Mouse (Mus musculus): ENCODE measurements at regions not wholly inside any gene's neighbourhood (a gene's known extent, or its start where the extent isn't known, plus 50 kb on each side); places are given as distances from the start of the nearest gene placed in this dataset.
"Not testable (repeated sequence)": the region's sequence is repeated elsewhere in the genome, so short reads cannot be mapped to it uniquely, and the experiment has no call there.

DNA sequence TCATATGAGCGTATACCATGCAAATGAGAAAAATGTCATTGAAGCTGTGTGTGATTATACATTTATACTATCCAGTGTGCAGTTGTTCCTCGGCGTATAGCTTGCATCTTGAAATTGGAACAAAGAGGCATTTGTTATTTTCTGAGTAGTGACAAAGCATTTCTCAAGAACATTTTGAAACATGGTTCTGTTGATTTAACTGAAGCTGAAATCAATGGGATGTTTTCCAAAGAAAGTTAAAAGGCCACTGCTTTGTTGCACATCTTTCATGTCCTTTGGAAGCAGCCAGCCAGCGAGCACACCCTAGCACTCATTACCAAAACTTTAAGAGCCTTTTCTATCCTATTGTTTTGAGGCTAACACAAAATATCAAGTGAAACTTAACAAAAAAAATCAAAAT is 594.1 kb upstream of the Klhl29 start:
- 83% methylated on average over 4 of the region's 4 CpGs for WGBS
- ATAC-seq (ENCODE audit: insufficient number of reproducible peaks, low FRiP score), result no peak
- Histone ChIP-seq H3K4me1 (replicated peaks) (0 out of 2 replicates have a peak, but pooled peaks cover 6% of the 10 kb centered on the region), H3K9ac (no peak overlapping the region), H3K36me3 (no peaks in the 10 kb centered on the region), H3K9me3 (replicated peaks) (no peaks in the 10 kb centered on the region), H3K27me3 (replicated peaks) (no peaks in the 10 kb centered on the region), H3K27ac (ENCODE audit: poor library complexity, severe bottlenecking) (no peak overlapping the region), H3K4me3 (no peak overlapping the region), H3K4me2 (no peak overlapping the region)

DNA sequence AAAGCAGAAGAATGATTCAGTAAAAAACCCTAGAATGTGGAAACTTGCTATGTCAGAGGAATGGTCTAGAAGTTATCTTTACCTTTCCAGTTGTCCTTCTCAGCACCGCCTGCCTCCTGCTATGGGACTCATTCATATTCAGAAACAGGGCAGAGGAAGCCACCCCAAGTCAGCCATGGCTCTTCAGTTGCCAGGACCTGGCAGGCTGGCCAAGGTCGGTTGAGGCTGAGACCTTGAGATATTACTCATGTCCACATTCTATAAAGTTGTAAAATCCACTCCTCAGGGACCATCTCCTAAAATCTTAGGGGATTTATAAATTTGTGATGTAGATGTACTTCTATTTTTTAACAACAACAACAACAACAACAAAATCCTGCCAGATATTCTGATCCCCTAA is 580.7 kb upstream of the Klhl29 start:
- H3K9me3 ChIP-seq (replicated peaks), result no peaks in the 10 kb centered on the region
- no peaks in the 10 kb centered on the region for H3K36me3 ChIP-seq
- H3K4me3 ChIP-seq, result no peak overlapping the region
- no peak overlapping the region for H3K4me2 ChIP-seq
- no peak overlapping the region for H3K27ac ChIP-seq (ENCODE audit: poor library complexity, severe bottlenecking)
- no peaks in the 10 kb centered on the region for H3K4me1 ChIP-seq (replicated peaks)
- WGBS, result 71% methylated on average over 2 of the region's 2 CpGs
- H3K9ac ChIP-seq, result no peak overlapping the region
- H3K27me3 ChIP-seq (replicated peaks), result no peaks in the 10 kb centered on the region
- no peak for ATAC-seq (ENCODE audit: insufficient number of reproducible peaks, low FRiP score)

DNA sequence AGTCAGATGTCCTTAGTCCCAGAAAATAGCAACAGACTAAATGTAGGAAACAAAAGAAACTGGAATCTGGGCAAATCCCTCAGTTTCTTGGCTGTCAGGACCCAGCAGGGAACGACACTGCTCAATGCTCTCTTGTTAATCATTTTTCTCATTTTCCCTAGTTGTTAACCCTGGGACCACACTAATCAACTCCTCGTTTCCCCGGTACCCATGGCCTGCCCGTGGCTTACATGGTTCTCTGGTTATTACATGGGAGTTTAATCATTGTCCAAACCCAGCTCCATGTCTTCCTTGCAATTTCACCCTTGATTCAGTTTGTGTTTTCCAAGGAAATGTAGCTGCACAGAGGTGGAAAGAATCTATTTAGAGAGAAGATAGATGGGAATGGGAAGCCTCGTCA is 580.1 kb upstream of the Klhl29 start:
- no peaks in the 10 kb centered on the region for H3K36me3 ChIP-seq
- no peak overlapping the region for H3K4me2 ChIP-seq
- no peaks in the 10 kb centered on the region for H3K9me3 ChIP-seq (replicated peaks)
- WGBS, result 72% methylated on average over 5 of the region's 5 CpGs
- ATAC-seq (ENCODE audit: insufficient number of reproducible peaks, low FRiP score), result no peak
- no peak overlapping the region for H3K27ac ChIP-seq (ENCODE audit: poor library complexity, severe bottlenecking)
- no peaks in the 10 kb centered on the region for H3K4me1 ChIP-seq (replicated peaks)
- no peaks in the 10 kb centered on the region for H3K27me3 ChIP-seq (replicated peaks)
- no peak overlapping the region for H3K9ac ChIP-seq
- H3K4me3 ChIP-seq, result no peak overlapping the region

DNA sequence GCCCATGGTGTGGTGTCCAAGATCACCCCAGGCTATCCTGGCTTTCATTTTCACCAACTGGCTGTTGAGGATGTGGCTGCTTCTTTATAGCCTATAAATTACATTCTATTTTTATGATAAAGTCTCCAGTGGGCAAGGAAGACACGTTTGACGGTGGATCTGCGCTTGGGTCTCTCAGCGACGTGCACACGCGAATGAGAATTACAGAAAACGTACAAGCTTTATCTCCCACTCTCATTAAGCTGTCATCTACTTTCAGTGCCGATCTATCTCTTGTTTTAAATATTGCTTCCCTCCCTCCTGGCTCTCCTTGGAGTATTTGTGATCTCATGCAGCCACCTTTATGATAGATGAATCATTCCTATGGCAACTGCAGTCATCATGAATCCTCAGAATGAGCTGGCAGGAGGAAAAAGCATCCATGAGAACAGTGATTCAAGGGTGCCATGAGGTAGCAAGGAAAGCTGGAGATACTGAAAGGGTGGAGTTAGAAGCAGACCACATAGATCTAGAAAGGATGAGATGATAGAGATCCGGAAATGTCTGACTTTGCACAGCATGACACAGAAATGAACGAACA is 568.0 kb upstream of the Klhl29 start:
- WGBS, result 79% methylated on average over 11 of the region's 11 CpGs
- ATAC-seq (ENCODE audit: insufficient number of reproducible peaks, low FRiP score), result no peak

DNA sequence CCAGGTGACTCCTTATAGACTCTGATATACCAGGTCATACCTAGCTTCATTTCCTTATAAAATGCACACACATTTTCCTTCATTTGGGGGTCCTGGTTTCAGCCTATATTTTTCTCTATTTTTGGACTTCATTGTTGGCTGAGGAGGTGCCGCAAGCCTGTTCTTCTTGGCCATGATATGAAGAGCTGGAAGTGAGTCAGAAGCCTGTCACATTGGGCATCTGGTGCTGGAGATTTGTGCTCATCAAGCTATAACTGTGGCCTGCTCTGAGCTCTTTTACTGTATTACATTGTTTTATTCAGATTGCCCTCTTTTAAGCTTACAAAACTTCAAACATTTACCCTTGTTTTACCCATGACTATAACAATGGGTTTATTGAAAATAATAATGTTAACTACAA is 545.8 kb upstream of the Klhl29 start:
- H3K27me3 ChIP-seq (replicated peaks), result no peaks in the 10 kb centered on the region
- no peaks in the 10 kb centered on the region for H3K36me3 ChIP-seq
- no peak overlapping the region for H3K4me3 ChIP-seq
- H3K27ac ChIP-seq (ENCODE audit: poor library complexity, severe bottlenecking), result no peak overlapping the region
- WGBS, result 84% methylated on average over 1 of the region's 1 CpGs
- H3K4me2 ChIP-seq, result no peak overlapping the region
- H3K4me1 ChIP-seq (replicated peaks), result no peaks in the 10 kb centered on the region
- no peak for ATAC-seq (ENCODE audit: insufficient number of reproducible peaks, low FRiP score)
- H3K9me3 ChIP-seq (replicated peaks), result no peaks in the 10 kb centered on the region
- H3K9ac ChIP-seq, result no peak overlapping the region

More for the DNA sequence above, 568.0 kb upstream of the Klhl29 start:
- no peak overlapping the region for H3K4me2 ChIP-seq
- H3K9me3 ChIP-seq (replicated peaks), result no peaks in the 10 kb centered on the region
- H3K36me3 ChIP-seq, result no peaks in the 10 kb centered on the region
- no peak overlapping the region for H3K27ac ChIP-seq (ENCODE audit: poor library complexity, severe bottlenecking)
- H3K4me1 ChIP-seq (replicated peaks), result no peaks in the 10 kb centered on the region
- H3K27me3 ChIP-seq (replicated peaks), result no peaks in the 10 kb centered on the region
- H3K4me3 ChIP-seq, result no peak overlapping the region
- no peak overlapping the region for H3K9ac ChIP-seq

DNA sequence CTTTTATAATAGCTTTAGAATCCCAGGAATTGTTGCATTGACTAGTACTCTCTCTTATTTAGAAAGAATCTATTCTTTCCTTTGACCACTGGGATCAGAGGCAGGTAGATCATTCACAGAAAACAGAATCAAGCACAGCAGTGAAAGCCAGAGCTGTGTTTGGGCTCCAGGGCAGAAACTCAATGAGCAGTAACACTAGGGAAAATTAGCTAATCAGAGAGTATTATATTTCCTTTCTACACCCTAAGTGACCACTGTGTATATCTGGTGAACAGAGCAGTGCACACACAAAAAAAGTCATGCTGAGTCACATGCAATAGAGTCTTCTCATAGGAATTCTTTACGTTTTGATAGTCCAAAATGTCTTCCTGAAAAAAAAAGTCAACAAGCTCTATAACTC is 542.5 kb upstream of the Klhl29 start:
- Histone ChIP-seq H3K9me3 (replicated peaks) (no peaks in the 10 kb centered on the region), H3K27me3 (replicated peaks) (no peaks in the 10 kb centered on the region), H3K9ac (no peak overlapping the region), H3K4me3 (no peak overlapping the region), H3K4me1 (replicated peaks) (no peaks in the 10 kb centered on the region), H3K27ac (ENCODE audit: poor library complexity, severe bottlenecking) (no peak overlapping the region), H3K4me2 (no peak overlapping the region), H3K36me3 (no peaks in the 10 kb centered on the region)
- ATAC-seq (ENCODE audit: insufficient number of reproducible peaks, low FRiP score), result no peak
- WGBS, result 56% methylated on average over 1 of the region's 1 CpGs

DNA sequence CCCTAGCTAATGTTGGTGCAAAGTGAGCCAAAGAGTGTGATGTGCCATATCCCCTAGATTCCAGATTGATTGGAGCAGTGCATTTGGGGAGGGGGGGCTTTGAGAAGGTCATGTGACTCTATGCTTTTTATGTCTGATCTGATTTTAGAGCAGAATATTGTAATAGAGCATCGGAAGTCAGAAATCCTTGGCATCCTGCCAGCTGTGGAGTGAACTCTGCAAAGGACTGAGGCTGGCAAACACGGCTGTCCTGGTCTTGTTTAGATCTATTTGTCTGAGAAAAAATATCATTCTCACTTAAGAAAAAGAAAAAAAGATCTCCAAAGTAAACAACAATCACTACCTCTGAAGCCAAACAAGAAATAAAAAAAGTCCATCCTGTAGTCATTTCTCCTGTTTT is 530.8 kb upstream of the Klhl29 start:
- Histone ChIP-seq H3K4me2 (no peak overlapping the region), H3K4me3 (no peak overlapping the region), H3K36me3 (no peaks in the 10 kb centered on the region), H3K27ac (ENCODE audit: poor library complexity, severe bottlenecking) (no peak overlapping the region), H3K27me3 (replicated peaks) (no peaks in the 10 kb centered on the region), H3K4me1 (replicated peaks) (no peaks in the 10 kb centered on the region), H3K9ac (no peak overlapping the region), H3K9me3 (replicated peaks) (no peaks in the 10 kb centered on the region; the same call in 1 of the 2 replicates)
- WGBS, result 67% methylated on average over 2 of the region's 2 CpGs
- no peak for ATAC-seq (ENCODE audit: insufficient number of reproducible peaks, low FRiP score)

DNA sequence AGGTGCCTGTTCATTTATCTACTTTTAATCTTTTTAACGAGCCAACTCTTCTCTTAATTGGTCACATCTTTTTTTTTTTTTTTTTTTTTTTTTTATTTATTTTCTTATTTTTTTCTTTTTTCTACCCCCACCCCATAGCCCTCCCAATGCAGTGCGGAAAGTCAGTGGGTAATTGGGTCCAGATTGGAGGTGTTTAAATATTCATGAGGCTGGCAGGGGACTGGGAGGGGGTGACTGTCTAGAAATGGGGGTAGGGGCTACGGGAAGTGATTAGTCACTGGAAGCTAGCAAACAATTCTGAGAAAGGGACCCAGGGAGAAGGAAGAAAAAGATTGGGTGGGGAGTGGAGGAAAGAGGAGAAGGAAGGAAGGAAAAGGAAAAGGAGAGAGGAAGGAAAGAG is 516.3 kb upstream of the Klhl29 start:
- not testable (repeated sequence) for H3K4me2 ChIP-seq; H3K27ac ChIP-seq (ENCODE audit: poor library complexity, severe bottlenecking); H3K9ac ChIP-seq; ATAC-seq (ENCODE audit: insufficient number of reproducible peaks, low FRiP score); H3K27me3 ChIP-seq (replicated peaks); H3K4me3 ChIP-seq; H3K9me3 ChIP-seq (replicated peaks); H3K4me1 ChIP-seq (replicated peaks); H3K36me3 ChIP-seq
- WGBS, result 44% methylated on average over 2 of the region's 3 CpGs

DNA sequence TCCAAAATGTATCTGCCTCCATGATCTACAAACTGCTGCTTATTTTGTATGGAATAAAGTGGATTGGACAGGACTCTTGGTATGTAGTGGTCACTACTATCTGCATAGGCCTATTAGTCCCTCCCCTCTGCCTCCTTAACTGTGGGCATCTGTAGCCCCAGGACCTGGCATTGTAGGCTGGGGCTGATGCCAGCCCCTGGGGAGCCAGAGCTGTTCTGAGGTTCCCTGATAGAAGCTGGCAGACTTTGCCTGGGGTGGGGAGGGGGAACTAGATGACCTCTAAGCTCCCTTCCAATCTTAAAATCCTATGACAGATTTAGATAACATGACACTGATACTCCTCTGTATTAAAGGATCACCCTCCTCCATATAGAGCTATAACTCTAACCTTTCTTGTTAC is 491.2 kb upstream of the Klhl29 start:
- H3K9ac ChIP-seq, result no peak overlapping the region
- H3K36me3 ChIP-seq, result no peaks in the 10 kb centered on the region
- H3K4me2 ChIP-seq, result no peak overlapping the region
- no peak overlapping the region for H3K4me3 ChIP-seq
- ATAC-seq (ENCODE audit: insufficient number of reproducible peaks, low FRiP score), result no peak
- H3K27ac ChIP-seq (ENCODE audit: poor library complexity, severe bottlenecking), result no peak overlapping the region
- no peaks in the 10 kb centered on the region for H3K9me3 ChIP-seq (replicated peaks)
- H3K27me3 ChIP-seq (replicated peaks), result no peaks in the 10 kb centered on the region
- no peaks in the 10 kb centered on the region for H3K4me1 ChIP-seq (replicated peaks)

DNA sequence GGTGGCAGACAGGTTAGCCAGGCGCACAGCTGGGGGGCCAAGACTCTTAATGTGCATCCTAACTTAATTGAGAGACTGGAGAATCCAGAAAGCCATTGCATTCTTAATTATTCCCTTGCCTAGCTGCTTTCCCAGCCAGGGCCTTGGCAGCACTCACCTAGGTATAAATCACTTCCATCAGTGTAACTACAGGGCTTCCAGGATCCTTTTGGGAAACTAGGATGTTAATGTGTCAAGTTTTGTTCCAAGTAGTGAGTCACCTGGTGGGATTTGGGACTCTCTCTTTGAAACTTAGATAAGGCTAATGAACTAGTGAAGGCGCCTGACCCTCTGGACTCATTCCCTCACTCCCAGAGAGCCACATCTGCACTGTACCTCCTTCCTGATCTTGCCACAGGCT is 484.3 kb upstream of the Klhl29 start:
- Histone ChIP-seq H3K9me3 (replicated peaks) (no peaks in the 10 kb centered on the region), H3K4me2 (no peak overlapping the region), H3K4me1 (replicated peaks) (no peaks in the 10 kb centered on the region), H3K4me3 (no peak overlapping the region), H3K27me3 (replicated peaks) (no peaks in the 10 kb centered on the region), H3K36me3 (no peaks in the 10 kb centered on the region), H3K27ac (ENCODE audit: poor library complexity, severe bottlenecking) (no peak overlapping the region), H3K9ac (no peak overlapping the region)
- 54% methylated on average over 2 of the region's 2 CpGs for WGBS
- ATAC-seq (ENCODE audit: insufficient number of reproducible peaks, low FRiP score), result no peak

DNA sequence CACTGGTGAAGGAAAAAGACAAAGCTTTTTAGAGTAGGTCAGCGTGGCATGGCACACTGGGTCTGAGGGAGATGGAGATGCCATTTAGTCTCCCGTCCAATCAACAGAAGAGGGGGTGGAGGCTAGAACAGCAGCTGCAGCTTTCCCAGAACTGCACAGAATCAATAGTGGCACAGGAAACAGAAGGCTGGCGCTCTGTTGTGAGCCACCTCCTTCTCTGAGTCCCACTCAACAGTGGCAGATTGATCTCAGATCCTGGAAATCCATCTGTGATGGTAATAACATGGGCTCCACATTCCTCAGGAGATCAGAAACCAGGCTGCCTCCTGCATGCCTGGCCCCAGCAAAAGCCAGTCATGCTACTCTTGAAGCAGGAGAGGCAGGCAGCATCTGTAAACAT is 480.9 kb upstream of the Klhl29 start:
- 54% methylated on average over 3 of the region's 3 CpGs for WGBS
- Histone ChIP-seq H3K27ac (ENCODE audit: poor library complexity, severe bottlenecking) (no peak overlapping the region), H3K27me3 (replicated peaks) (no peaks in the 10 kb centered on the region), H3K4me1 (replicated peaks) (no peaks in the 10 kb centered on the region), H3K4me2 (no peak overlapping the region), H3K9me3 (replicated peaks) (no peaks in the 10 kb centered on the region), H3K4me3 (no peak overlapping the region), H3K36me3 (no peaks in the 10 kb centered on the region), H3K9ac (no peak overlapping the region)
- ATAC-seq (ENCODE audit: insufficient number of reproducible peaks, low FRiP score), result no peak

DNA sequence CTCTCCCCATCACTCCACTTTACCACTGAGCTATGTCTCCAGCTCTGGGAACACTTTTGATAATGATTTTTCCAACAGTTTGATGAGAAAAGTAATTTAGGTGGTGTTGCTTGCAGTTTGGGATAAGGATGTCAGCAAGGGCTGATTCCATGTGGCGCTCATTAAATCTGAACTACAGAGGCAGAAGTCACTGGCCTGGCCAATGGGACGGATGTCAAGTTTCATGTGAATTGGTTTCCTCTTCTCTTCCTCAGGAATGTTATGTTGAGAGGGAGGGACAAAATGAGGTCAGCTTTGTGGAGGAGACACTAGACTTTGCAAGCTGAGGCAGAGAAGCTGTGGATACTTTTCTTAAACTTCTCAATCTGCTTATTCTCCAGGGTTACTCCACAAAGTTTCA is 434.9 kb upstream of the Klhl29 start:
- no peak for ATAC-seq (ENCODE audit: insufficient number of reproducible peaks, low FRiP score)
- Histone ChIP-seq H3K36me3 (no peaks in the 10 kb centered on the region), H3K27me3 (replicated peaks) (no peaks in the 10 kb centered on the region), H3K9ac (no peak overlapping the region), H3K4me2 (no peak overlapping the region), H3K27ac (ENCODE audit: poor library complexity, severe bottlenecking) (no peak overlapping the region), H3K4me3 (no peak overlapping the region), H3K9me3 (replicated peaks) (no peaks in the 10 kb centered on the region), H3K4me1 (replicated peaks) (0 out of 2 replicates have a peak, but pooled peaks cover 2% of the 10 kb centered on the region)
- WGBS, result 64% methylated on average over 2 of the region's 2 CpGs
